Mouse (Mus musculus) WW6 (cell line): ENCODE results near the gene Mgat4b.

Experiments
- DNase-seq: peaks from one replicate; pipeline ENCODE4 v3.0.0-alpha.2; 2013; ENCODE audit warnings: low read depth, low spot score

Mgat4b gene

GRCm38 (mm10) chr11:50225611-50226378, 15.1 kb downstream of the Mgat4b start:
- DNase-seq, result no peak

- DNase-seq, result no peak
Measured at GRCm38 (mm10) chr11:50226406-50226805, 15.7 kb downstream of the Mgat4b start.

DNA sequence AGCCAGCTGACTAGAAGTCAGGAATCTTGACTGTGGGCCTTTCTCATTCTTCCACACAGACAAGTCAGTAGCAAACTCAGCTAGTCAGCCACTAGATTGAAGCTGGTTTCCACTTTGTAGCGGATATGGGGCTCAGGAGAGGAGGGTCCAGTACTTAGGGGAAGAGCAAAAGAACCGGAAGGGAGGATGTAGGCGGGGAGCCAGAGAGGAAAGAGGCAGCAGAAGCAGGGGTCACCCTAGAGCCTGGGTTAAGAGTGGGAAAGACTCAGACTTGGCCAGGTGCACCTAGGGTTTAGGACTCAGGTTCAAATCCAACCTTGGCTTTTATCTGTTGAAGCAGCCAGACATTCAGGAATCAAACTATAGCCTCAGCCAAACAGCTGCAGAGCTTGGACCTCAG, 16.5 kb downstream of the Mgat4b start:
- DNase-seq, result no peak

DNA sequence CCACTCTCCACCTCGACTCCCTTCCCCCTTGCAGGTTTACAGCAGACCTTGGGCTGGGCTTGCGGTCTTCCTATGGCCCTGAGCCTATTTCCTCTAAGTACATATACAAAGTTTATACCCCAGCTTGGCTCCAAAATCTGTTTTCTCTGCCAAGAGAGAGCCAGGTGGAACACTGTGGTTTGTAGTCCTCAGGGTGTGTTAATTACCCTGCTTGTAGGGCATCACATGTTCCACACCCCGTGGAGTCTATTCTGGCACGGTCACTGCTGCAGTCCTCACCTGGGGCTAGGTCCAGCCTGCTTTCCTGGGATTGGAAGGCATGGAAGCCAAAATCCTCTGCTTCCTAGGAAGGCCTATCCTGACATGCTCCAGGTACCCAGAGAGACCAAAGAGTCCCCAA, 17.0 kb downstream of the Mgat4b start:
- DNase-seq, result no peak

DNA sequence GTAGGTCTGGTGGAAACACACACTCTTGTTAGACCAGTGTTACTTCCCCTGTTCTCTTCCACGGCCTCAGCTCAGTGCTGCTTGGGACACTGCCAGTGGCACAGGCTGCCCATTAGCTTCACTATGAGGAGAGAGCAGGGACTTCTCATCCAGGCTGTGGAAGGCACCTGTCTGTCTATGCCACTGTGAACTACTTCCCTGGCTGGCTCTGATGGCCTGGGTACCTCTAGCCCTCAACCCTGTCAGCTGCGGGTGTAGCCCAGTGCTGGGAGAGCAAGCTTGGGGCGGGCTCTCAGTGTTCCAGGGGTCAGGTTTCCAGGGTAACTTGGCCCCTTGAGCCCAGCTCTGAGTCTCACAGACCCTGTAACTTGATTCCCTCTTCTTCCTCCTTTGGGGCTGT, 18.1 kb downstream of the Mgat4b start:
- no peak for DNase-seq

DNA sequence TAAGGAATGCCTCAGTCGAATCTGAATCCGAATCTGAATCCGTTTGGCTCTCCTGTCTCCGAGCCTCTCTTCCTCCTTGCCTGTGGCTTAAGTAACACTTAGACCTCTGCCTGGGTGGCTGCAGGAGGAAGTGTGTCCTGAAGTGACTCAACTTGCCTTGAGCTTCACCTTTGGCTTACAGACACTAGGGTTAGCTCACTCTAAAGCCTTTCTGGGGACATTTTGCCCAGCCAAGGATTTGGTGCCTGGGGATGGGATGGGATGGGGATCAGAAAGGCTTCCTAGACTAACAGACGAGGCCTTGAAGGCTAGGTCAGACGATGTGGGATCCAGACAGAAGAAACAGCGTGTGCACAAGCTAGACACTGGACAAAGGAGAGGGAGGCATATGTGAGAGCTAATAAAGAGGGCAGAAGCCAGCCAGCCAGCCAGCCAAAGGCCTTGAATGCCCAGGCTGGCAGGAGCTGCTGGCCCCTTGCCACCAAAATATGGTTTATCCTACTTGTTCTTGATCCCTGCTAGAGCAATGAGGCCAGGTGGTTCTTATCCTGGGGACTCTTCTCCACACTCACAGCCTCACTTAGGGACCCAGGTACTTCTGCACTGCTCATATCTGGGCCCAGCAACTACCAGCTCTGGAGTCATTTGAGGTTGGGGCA, 18.7 kb downstream of the Mgat4b start:
- DNase-seq, result no peak

DNA sequence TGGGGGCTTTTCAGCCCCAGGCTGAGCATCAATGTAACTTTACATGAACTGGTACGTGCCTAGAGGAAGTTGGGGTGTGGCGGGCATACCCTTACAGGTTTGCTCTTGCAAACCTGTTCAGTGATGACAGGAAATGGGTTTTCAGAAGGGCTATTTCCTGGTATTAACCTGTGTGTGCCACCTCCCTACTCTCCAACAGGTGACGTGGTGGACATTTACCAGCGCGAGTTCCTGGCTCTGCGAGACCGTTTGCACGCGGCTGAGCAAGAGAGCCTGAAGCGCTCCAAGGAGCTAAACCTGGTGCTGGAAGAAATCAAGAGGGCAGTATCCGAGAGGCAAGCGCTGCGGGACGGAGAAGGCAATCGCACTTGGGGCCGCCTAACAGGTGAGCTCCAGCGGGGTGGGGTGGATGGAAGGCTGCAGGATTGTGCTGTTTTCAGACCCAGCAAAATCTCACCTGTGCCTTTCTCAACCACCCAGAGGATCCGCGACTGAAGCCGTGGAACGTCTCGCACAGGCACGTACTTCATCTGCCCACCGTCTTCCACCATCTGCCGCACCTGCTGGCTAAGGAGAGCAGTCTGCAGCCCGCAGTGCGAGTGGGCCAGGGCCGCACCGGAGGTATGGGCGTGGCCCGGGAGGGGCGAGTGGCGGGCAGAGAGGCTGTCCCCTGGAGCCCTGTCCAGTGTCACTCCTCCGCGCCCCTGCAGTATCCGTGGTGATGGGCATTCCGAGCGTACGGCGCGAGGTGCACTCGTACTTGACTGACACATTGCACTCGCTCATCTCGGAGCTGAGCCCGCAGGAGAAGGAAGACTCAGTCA, 20.0 kb downstream of the Mgat4b start:
- DNase-seq, result no peak

- DNase-seq, result no peak
Measured at GRCm38 (mm10) chr11:50231411-50231810, 20.7 kb downstream of the Mgat4b start.

- DNase-seq, result no peak
Measured at GRCm38 (mm10) chr11:50233022-50233421, 22.3 kb downstream of the Mgat4b start.

GRCm38 (mm10) chr11:50233993-50234392, 23.3 kb downstream of the Mgat4b start:
- DNase-seq, result no peak

- DNase-seq, result no peak
Measured at GRCm38 (mm10) chr11:50234606-50235005, 23.9 kb downstream of the Mgat4b start.

GRCm38 (mm10) chr11:50236540-50236936, 25.8 kb downstream of the Mgat4b start:
- DNase-seq, result peak; percentile 89

GRCm38 (mm10) chr11:50236937-50237835, 26.5 kb downstream of the Mgat4b start:
- DNase-seq, result no peak

DNA sequence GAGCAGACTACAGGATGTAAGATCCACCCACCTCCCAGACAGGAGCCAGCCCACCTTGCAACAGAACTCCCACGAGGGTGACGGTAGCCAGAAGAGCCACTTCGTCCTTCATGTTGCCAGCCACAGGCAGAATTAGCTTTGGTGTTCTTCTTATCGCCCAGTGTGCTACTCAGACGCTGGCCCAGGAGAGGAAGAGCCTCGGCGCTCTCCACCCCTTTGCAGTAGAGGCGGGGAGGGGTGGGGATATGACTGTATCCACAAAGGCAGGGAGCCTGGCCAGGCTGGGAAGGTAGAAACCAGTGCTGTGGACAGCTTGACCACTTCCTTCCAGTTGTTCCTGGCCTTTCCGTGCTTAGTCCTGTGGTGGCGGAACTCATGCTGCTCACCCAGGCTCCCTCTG, 27.6 kb downstream of the Mgat4b start, which contains the start of gene Ltc4s:
Gene Ltc4s, minus strand, starts transcription at position 293 of the 400 bp plus-strand sequence.
- no peak for DNase-seq

- DNase-seq, result no peak
Measured at GRCm38 (mm10) chr11:50238821-50239791, 28.4 kb downstream of the Mgat4b start.

DNA sequence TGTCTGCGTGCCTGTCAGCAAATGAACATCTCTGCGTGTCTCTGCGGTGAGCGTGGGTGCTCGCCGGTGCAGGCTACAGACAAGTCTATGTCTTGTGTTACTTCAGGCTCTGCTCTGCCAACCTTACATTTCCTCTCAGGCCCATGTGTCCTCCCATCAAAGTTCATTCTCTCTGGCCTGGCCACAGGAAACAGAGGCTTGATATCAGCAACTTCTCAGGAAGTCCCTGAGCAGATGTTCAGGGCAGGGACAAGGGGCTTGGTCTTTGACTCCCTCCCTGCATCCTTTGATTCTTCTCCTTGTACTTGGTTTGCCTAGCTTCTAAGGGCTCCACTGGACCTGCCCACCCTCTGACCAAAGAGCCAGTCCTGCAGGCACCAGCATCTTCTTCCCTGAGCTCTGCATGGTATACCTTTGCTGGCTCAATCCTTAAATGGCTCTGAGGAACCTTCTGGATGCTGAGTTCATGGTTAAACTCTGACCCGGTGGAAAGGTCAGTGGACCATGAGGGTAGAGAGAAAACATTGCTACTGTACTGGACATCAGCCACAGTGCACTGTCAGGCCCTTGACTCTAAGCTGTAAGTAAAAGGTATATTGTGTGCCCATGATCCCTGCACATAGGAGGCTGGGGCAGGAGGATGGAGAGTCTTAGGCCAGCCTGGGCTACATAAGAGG, 29.7 kb downstream of the Mgat4b start:
- DNase-seq, result no peak

- no peak for DNase-seq
Measured at GRCm38 (mm10) chr11:50243926-50244325, 33.2 kb downstream of the Mgat4b start.

- DNase-seq, result no peak
Measured at GRCm38 (mm10) chr11:50245269-50245668, 34.6 kb downstream of the Mgat4b start.

GRCm38 (mm10) chr11:50248473-50249171, 37.9 kb downstream of the Mgat4b start:
- DNase-seq, result no peak
